Mouse (Mus musculus) A20 (cell line): ENCODE data around the gene Mical1.
A peak's percentile ranks its signal among the peaks of the same experiment; 100 is the strongest.

Experiments
- DNase-seq: peaks from one replicate; pipeline ENCODE4 v3.0.0-alpha.2; 2011; ENCODE audit warnings: low read depth, low spot score

The Mical1 gene

DNA sequence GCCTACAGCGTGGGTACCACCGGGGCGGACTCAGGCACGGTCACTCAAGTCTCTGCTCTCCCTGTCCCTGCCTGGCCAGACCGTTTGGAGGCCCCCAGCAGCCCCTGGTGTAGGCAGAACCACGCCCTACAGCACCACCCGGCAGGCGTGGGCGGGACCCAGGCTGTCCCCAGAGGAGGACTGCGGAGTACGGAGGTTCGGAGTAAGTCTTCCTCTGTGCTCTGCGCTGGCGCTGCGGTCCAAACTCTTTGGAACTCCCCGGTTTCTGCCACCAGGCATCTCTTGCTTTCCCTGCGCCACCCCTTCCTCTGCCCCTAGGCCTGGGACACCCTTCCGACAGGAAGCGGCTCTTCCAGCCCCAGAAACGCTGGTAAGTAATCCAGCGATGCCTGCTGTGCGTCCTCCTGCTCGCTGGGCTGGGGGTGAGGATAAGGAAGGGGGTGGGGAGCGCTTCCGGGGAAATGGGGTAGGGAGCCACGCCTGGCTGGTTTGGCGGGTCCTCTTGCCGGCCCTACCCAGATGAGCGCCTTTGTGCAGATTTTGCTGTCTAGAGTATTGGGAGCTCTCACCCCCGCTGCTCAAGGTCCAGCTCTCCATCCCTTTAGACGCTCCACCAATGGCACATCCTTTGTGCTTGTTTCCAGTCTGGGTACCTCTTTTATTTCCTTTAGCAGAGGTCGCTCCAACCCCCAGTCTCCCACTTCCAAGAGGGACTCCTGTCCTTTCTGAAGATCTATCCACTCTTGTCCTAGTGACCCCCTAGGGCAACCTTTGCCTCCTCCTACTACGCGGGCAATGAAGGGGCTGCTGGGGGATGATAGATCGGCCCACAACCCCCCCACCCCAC lies at the start of gene Mical1:
TSS of gene Mical1 (plus strand) at position 144 of the 847 bp plus-strand sequence.
- peak; percentile 87 for DNase-seq

DNA sequence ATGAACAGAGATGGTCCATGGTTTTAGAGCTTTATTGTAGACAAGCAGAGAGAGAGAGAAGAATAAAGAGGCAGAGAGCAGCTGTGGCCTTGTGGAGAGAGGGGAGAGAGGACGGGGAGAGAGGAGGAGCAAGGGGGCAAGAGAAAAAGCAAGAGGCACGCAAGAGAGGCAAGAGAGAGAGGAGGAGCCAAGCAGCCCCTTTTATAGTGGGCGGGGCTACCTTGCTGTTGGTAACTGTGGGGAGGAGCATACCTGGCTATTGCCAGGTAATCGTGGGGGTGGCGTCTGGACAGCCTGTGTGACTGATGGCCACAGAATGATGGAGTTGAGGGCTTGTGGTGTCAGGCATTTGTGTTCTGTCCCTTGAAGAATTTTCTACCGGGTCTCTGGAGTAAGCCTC lies 49.7 kb upstream of the Mical1 start:
- DNase-seq, result no peak

DNA sequence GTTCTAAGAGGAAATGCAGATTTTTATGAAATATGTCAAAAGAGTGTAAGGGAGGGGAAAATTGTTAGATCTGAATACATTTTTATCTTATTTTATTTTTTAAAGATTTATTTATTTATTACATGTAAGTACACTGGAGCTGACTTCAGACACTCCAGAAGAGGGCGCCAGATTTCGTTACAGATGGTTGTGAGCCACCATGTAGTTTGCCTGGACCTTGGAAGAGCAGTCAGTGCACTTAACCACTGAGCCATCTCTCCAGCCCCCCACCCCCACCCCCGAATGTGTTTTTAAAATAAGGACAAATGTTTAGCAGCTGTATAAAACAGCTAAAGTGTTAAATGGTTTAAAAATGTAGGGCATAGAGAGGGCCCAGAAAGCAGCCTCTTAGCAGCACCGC lies 41.5 kb upstream of the Mical1 start:
- DNase-seq, result peak; percentile 73

DNA sequence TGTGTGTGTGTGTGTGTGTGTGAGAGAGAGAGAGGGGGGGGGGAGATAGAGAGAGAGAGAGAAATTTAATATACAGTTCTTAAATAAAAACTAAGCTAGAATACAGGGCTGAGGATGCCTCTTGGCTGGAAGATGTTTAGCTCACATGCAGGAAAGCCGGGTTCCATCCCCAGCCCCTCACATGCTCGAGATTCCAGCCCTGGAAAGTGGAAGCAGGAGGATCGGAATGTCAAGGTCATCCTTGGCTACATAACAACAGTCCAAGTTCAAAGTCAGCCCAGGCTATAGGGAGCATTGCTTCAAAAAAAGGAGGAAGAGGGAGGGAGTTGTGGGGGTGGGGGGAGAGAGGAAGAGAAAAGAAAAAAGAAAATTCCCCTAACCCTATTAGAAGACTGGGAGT lies 41.0 kb upstream of the Mical1 start:
- no peak for DNase-seq

DNA sequence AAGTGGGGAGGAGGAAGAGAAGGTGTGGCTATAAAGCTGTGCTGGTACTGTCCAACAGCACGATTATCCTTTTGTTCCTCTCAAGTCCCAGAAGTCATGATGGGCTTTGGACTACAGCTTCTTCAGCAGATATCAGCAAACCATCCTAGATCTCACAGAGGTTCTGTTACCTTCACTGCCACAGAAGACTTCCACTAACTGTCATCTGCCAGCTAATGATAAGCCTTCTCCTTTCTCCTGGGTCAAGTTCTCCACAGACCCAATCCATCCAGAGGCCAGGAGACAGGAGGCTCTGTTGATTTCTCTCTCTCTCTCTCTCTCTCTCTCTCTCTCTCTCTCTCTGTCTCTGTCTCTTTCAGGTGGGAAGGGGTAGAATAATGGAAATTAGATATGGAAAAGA lies 27.9 kb upstream of the Mical1 start:
- no peak for DNase-seq

DNA sequence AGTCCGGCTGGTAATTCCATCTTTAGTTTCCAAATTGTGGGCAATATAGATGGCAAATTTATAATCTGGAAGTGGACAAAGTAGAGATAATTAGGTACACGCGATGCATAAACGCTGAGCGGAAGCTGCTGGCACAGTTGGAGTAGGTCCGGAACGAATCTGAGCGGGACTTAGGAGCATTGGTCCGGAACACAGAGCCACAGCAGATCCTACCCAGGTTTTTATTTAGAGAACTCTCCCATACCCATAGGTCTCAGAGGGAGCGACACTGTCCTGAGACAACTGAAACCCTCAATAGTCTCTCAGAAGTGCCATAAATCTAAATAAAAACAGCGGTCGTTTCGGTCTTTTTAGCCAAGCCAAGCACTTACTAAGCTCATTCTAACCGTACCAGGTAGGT lies 26.4 kb upstream of the Mical1 start:
- no peak for DNase-seq

DNA sequence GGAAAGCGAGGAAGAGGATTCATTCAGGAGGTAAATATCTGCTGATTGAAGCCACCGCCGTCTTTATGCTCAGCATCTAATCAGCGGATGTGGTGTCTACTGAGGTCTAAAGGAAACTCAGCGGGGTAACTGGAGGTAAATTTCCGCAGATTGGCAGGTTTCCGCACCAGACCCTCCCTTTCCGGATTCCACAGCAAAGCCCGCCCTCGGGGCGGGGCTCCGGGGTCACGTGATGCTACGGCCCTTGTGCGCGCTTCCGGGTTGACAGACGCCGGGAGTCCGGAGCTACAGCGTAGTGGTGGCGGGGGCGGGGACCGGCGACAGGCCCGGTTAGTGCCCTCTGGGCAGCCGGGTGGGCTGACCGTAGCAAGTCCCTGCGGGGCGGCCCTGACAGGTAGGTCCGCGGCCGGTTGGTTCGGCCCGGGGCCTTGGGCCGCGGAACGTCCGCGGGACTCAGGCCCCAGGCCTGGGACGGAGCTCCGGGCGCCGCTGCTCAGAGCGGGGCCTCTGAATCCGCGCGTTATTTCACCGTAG lies 25.9 kb upstream of the Mical1 start, which contains the start of gene Zbtb24:
TSS of gene Zbtb24 (plus strand) at position 247 of the 534 bp plus-strand sequence.
- DNase-seq, result peak; percentile 97

DNA sequence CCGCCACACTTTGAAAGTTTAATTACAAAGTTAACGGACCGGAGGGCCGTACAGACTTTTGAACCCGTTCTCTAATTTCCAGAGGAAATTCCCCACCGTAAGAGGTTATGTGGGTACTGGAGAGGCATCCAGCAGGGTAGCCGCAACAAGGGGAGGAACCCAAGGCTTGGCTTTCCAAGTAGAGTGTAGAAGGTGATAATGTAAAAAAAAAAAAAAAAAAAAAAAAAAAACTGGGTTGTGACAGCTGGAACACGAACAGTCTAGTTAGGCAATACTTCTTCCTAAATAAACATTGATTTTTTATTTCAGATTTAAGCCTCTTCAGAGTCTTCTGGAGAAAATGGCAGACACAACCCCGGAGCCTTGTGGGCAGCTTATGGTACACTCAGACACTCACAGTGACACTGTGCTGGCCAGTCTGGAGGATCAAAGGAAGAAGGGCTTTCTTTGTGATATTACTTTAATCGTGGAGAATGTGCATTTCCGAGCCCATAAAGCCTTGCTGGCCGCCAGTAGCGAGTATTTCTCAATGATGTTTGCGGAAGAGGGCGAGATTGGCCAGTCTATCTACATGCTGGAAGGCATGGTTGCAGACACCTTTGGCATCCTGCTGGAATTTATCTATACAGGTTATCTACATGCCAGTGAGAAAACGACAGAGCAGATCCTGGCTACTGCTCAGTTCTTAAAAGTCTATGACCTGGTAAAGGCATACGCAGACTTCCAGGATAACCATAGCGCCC lies 25.2 kb upstream of the Mical1 start:
- no peak for DNase-seq

DNA sequence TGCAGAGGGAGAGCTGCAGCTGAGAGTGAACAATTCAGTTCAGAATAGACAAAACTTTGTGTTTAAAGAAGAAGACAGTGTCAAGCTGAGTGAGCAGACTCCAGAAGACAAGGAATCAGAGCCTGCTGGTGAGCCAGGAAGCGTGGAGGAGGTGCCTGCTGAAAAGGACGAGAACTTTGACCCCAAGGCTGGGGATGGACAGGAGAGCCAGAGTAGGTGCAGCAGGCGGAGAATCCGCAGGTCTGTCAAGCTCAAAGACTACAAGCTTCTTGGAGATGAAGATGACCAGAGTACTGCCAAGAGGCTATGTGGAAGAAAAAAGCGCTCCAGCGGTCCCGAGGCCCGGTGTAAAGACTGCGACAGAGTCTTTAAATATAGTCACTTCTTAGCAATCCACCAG lies 24.5 kb upstream of the Mical1 start:
- no peak for DNase-seq

DNA sequence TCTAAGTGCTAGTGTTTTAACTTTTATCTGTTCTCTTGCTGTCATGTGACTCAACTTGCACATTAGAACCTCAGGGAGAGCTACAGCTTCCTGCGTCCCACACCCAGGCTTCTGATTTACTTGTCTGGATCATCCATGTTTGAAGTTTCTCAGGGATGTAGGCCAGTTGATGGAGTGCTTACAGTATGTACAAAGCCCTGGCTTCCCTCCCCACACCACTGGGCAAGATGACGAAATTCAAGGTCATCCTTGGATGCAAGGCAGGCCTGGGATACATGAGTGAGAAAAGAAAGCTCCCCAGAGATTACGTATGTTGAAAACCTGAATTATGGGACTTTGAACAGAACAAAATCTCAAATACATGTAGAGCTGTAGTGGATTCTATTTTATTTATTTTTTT lies 23.3 kb upstream of the Mical1 start:
- no peak for DNase-seq

DNA sequence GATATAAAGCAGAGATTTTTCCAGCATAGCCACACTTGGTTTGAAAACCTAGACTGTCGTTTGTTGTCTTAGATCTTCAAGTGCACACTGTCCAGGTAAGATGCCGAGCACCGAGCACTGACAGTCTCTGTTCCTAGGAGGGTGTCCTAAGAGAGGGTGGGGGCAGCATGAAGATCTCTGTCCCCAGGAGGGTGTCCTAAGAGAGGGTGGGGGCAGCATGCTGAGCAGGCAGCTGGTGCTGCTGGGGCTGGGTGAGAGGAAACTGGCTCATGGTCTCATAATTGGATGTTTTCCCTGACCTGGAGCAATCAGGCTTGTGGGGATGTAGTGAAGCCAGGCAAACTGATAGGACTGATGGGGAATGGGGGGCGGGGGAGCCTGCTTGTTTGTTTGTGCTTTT lies 16.1 kb upstream of the Mical1 start:
- no peak for DNase-seq

DNA sequence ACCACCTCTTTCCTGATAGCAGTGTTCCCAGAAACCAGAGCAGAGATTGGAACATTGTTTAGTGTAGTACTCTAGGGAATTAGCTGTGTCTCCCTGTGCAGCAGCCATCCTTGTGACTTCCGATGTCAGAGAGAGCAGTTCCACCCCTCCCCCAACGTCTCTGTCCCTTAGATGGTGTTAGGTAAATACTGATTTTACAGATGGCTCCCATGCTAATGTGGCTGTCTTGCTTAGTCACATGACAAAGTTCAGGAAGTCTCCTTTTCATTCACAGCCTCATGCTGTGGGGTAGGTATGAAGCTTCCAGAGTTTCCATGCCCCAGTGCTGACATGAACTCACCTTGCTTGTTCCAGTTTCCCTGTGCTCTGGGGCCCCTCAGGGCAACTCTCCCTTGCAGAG lies 15.6 kb upstream of the Mical1 start:
- no peak for DNase-seq

DNA sequence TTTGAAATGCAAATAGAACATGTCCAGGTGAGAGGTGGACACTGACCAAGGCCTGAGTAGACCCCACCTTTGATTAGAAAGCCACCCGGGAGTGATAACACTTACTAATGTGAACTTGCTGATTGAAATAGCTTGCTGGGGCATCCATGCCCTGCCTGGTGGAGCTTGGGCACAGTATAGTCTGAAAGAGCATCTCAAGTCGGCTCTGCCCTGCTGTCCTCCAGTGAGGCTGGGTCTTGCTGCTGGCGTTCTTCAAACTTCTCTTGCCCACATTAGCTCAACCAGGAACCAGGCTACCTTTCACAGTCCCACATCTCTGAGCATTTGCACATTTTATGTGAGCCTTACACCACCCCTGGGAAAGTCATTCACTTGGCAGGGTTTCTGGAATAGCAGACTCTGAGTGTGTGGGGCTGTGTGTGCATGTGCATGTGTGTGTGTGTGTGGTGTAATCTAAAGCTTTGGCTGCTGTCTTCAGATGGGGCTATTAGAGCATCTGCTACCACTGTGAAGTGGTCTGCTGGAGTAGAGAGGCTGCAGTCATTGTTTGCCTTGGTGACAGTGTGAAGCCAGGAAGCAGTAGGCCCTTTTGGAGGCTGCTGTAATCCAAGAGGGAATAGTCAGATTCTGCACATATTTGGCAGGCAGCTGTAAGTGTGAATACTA lies 14.9 kb upstream of the Mical1 start:
- DNase-seq, result no peak

DNA sequence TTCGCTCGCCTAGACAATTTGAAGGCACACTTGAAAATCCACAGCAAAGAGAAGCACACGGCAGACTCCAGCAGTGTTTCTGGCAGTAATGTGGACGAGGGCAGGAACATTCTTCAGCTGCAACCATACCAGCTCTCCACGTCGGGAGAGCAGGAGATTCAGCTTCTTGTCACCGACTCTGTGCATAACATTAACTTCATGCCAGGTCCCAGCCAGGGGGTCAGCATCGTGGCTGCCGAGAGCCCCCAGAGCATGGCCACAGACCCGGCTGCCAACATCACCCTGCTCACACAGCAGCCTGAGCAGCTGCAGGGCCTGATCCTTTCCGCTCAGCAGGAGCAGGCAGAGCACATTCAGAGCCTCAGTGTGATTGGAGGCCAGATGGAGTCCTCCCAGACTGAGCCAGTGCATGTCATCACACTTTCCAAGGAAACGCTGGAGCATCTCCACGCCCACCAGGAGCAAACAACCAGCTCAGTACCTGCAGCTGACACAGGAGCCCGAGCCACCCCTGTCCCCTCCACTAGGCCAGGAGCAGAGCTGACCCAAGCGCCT lies 11.6 kb upstream of the Mical1 start:
- DNase-seq, result no peak

DNA sequence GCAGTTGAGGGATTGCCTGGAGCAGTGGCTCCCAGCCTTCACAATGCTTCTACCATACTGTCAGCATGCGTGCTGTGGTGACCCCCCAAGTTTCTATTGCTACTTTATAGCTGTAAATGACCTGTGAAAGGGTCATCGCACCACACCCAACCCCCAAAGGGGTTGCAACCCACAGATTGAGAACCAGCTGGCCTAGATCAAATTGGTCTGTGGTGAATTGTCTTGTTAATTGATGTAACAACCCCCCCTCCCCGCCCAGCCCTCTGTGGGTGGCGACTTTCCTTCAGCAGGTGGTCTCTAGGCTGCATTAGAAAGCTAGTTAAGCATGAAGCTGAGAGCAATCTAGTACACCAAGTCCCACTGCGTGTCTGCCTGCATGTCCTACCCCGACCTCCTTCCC lies 8.8 kb upstream of the Mical1 start:
- no peak for DNase-seq

DNA sequence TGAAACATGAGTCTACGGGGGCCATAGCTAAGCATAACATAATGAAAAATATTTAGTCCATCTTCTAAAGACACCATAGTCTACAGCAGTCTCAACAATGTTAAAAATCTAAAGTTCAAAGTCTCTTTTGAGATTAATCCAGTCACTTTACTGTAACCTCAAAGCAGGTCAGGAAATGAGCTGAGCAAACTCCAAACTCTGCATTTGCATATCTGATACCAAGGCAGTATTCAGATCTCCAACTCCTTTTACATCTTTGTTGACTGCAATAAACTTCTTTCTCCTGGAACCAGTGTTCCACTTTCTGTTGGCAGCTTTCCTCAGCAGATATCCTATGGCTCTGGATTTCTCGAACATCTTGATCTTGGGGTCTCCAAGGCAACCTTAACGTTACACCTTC lies 5.4 kb upstream of the Mical1 start:
- peak; percentile 20 for DNase-seq

DNA sequence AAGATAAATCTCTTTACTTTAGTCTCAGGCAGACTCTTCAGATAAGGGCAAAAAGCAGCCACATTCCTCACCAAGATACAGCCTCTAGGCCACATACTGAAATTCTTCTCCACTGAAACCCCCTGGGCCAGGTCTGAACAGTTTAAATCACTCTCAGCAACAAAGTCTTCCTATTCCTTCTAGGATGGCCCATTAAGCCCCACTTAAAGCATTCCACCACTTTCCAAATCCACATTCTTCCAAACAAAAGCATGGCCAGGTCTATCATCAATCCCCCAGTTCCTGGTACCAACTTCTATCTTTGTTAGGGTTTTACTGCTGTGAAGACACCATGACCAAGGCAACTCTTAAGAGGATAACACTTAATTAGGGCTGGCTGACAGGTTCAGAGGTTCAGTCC lies 3.6 kb upstream of the Mical1 start:
- no peak for DNase-seq

DNA sequence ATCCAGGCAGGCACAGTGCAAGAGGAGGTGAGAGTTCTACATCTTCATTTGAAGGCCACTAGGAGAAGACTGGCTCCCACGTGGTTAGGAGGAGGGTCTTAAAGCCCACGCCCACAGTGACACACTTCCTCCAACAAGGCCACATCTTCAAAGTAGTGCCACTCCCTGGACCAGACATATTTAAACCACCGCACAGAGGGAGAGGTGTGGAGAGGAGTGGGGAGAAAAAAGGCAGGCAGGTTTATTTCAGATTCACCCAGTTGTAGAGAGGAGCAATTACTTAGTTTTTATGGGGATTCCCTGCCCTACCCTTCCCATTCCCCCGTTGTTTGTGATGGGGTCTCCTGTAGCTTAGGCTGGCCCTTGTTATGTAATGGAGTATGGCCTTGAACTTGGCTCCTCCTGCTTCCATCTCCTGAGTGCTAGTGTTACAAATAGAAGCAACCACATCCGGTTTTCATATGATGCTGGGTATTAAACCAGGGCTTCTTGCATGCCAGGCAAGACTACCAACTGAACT lies 3.1 kb upstream of the Mical1 start:
- DNase-seq, result peak; percentile 27

DNA sequence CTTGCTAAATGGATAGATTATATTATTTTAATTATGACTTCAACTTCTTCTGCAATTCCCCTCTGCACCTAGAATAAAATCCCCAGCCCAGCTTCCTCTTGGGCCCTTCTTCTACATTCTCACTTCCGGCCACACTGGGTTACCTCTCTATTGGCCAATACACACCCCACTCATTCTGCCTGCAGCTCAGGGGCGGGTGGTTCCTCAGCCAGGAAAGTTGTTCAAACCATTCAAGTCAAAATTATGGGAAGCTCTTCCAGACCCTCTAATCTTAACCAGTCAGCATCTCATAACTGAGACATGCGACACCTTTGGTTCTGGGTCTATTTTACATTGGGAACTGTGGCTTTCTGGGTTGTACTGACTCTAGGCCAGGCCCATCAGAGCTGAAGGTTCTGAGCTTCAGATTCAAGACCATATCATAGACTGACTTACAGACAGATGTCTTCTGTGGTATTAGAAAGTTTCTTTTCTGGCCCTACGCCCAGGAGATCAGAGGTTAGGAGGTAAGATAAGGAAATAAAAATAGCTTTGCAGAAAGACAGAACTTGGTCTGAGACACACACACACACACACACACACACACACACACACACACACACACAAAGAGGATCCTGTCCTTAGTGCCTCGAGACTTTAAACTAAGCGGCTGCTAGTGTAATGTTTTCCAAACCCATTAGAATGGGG lies 2.2 kb upstream of the Mical1 start:
- peak; percentile 80 for DNase-seq

DNA sequence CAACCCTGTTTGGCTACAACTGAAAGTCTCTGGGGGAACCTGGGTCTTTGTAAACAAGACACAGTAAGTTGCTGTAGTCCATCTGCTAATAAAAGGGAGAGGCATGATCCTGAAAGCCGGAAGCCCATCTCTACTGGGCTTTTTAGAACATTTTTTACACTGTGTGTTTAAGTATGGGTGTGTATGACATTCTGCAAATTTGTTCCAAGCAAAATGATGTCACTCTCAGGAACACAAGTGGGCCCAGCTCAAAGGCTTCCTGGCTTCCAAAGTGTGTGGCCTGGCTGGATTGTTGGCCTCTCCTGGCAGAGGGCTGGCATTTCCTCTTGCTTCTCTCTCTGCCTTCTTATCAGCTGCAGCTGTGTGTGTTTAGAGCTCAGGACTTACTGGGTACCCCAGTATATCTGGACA lies 1.1 kb upstream of the Mical1 start:
- peak; percentile 58 for DNase-seq

DNA sequence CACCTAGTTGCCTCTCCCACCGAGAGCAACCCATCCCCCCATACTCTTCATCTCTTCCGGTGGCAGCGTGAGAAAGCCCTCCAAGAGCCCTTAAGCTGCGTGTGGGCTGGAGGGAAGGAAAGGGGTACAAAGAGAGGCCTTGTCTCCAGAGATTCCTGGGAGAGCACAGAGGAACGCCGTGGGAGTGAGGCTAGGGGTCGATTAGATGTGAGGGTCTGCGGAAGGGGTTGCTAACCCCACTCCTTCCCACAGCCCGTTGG lies 834 bp downstream of the Mical1 start:
- peak; percentile 70 for DNase-seq
